Mouse (Mus musculus) E14TG2a.4 (cell line): Measurements from ENCODE around the gene Tsga10ip.

ENCODE experiments used
- CTCF ChIP-seq: conservative IDR thresholded peaks from 2 replicates; pipeline ENCODE4 v1.5.1; 2014; ENCODE audit warnings: low read length
- NANOG ChIP-seq: IDR thresholded peaks from 2 replicates; pipeline ENCODE4 v1.6.1; 2014; ENCODE audit warnings: borderline replicate concordance, low read length, mixed read lengths
- POU5F1 ChIP-seq: IDR thresholded peaks from 2 replicates; pipeline ENCODE4 v1.6.1; 2014; ENCODE audit warnings: low read length, borderline replicate concordance

- TF ChIP-seq CTCF (no peak), NANOG (no peak), POU5F1 (no peak)
These were observed 3.6 kb upstream of the Tsga10ip start for GRCm38 (mm10) chr19:5405924-5406323.
